Mouse (Mus musculus): ENCODE measurements around the gene Arid1b.

GRCm38 (mm10) chr17:4945311-4945751, 48.8 kb upstream of the Arid1b start:
- TF ChIP-seq TAL1 (IDR thresholded peaks at IDR 0.05; ENCODE audit: low read length) (no peak), GATA1 (IDR thresholded peaks at IDR 0.05; ENCODE audit: low read length) (no peak)
